Mouse (Mus musculus) 3T3-L1 (cell line): Measurements from ENCODE around the gene Clec1a.
"Not testable (repeated sequence)": the region's sequence is repeated elsewhere in the genome, so short reads cannot be mapped to it uniquely, and the experiment has no call there.

Experiments
- DNase-seq: peaks from one replicate; pipeline ENCODE4 v3.0.0-alpha.2; 2015; ENCODE audit warnings: low read depth, low spot score

The Clec1a gene

GRCm38 (mm10) chr6:129451411-129452039 is at the start of gene Clec1a:
Gene Clec1a (minus strand): TSS chr6:129452000.
- peak; percentile 49 for DNase-seq

- DNase-seq, result not testable (repeated sequence)
These were observed 47.7 kb upstream of the Clec1a start for GRCm38 (mm10) chr6:129499516-129499915.

- DNase-seq, result no peak
These were observed 45.8 kb upstream of the Clec1a start for GRCm38 (mm10) chr6:129497345-129498218.

- no peak for DNase-seq
These were observed 43.1 kb upstream of the Clec1a start for GRCm38 (mm10) chr6:129494924-129495323.

- DNase-seq, result no peak
These were observed 28.5 kb upstream of the Clec1a start for GRCm38 (mm10) chr6:129480089-129480958.

- peak; percentile 52 for DNase-seq
These were observed 24.8 kb upstream of the Clec1a start for GRCm38 (mm10) chr6:129476404-129477126.

GRCm38 (mm10) chr6:129472627-129473026 is 20.8 kb upstream of the Clec1a start:
- no peak for DNase-seq

GRCm38 (mm10) chr6:129471386-129471785 is 19.6 kb upstream of the Clec1a start:
- no peak for DNase-seq

GRCm38 (mm10) chr6:129449743-129450142 is 2.1 kb downstream of the Clec1a start:
- peak; percentile 94 for DNase-seq

GRCm38 (mm10) chr6:129438033-129438432 is 13.8 kb downstream of the Clec1a start:
- no peak for DNase-seq

GRCm38 (mm10) chr6:129436025-129436424 is 15.8 kb downstream of the Clec1a start:
- DNase-seq, result no peak

- no peak for DNase-seq
These were observed 17.6 kb downstream of the Clec1a start for GRCm38 (mm10) chr6:129434239-129434638.

- DNase-seq, result no peak
These were observed 24.5 kb downstream of the Clec1a start for GRCm38 (mm10) chr6:129427281-129427680.

GRCm38 (mm10) chr6:129425812-129426211 is 26.0 kb downstream of the Clec1a start:
- no peak for DNase-seq

- no peak for DNase-seq
These were observed 26.6 kb downstream of the Clec1a start for GRCm38 (mm10) chr6:129425217-129425616.

- peak; percentile 77 for DNase-seq
These were observed 28.1 kb downstream of the Clec1a start for GRCm38 (mm10) chr6:129423734-129424072.

- peak; percentile 25 for DNase-seq
These were observed 28.6 kb downstream of the Clec1a start for GRCm38 (mm10) chr6:129423040-129423733.

GRCm38 (mm10) chr6:129422311-129422710 is 29.5 kb downstream of the Clec1a start:
- DNase-seq, result no peak

GRCm38 (mm10) chr6:129414177-129414576 is 37.6 kb downstream of the Clec1a start:
- no peak for DNase-seq

- DNase-seq, result no peak
These were observed 43.2 kb downstream of the Clec1a start, which contains the start of gene Clec9a for GRCm38 (mm10) chr6:129408562-129408961. Gene Clec9a (plus strand): TSS chr6:129408862.

- peak; percentile 29 for DNase-seq
These were observed 44.5 kb downstream of the Clec1a start for GRCm38 (mm10) chr6:129407324-129407723.
